Mouse (Mus musculus) limb, embryonic 14.5 days (tissue): ENCODE measurements at regions not wholly inside any gene's neighbourhood (a gene's known extent, or its start where the extent isn't known, plus 50 kb on each side); places are given as distances from the start of the nearest gene placed in this dataset.

Experiments
- ATAC-seq: fragments of 200-750 bp; cut with Nextera tagmentation; 2 replicates; pipeline ENCODE4 v1.8.0; 2017; ENCODE audit warnings: low read depth, moderate number of reproducible peaks, moderate TSS enrichment; ENCODE audit not compliant: low FRiP score
- DNase-seq: peaks from one replicate; pipeline ENCODE4 v3.0.0-alpha.2; 2015; ENCODE audit warnings: low spot score
- H3K27ac ChIP-seq: fragments of 300-500 bp; sonication (generic); replicated peaks from 2 replicates; pipeline ENCODE4 v1.5.1; 2014; ENCODE audit warnings: low read depth, mild to moderate bottlenecking, low read length, moderate library complexity, mixed read lengths
- H3K27me3 ChIP-seq: fragments of 300-500 bp; sonication (generic); 2 replicates; pipeline ENCODE4 v1.6.1; 2014; ENCODE audit warnings: low read length, mixed read lengths; ENCODE audit not compliant: control insufficient read depth, insufficient read depth
- H3K36me3 ChIP-seq: fragments of 300-500 bp; sonication (generic); 2 replicates; pipeline ENCODE4 v1.6.1; 2014; ENCODE audit warnings: mild to moderate bottlenecking, low read length, moderate library complexity, mixed read lengths; ENCODE audit not compliant: control insufficient read depth, insufficient read depth
- H3K4me1 ChIP-seq: fragments of 300-500 bp; sonication (generic); 2 replicates; pipeline ENCODE4 v1.6.1; 2014; ENCODE audit warnings: antibody characterized with exemption, low read length, mixed read lengths; ENCODE audit not compliant: control insufficient read depth, insufficient read depth
- H3K4me2 ChIP-seq: fragments of 300-500 bp; sonication (generic); replicated peaks from 2 replicates; pipeline ENCODE4 v1.6.1; 2014; ENCODE audit warnings: low read depth, mild to moderate bottlenecking, low read length, moderate library complexity; ENCODE audit not compliant: severe bottlenecking
- H3K4me3 ChIP-seq: fragments of 300-500 bp; sonication (generic); replicated peaks from 2 replicates; pipeline ENCODE4 v1.5.1; 2014; ENCODE audit warnings: low read length
- H3K9ac ChIP-seq: fragments of 300-500 bp; sonication (generic); 2 replicates; pipeline ENCODE4 v1.6.1; 2014; ENCODE audit warnings: mild to moderate bottlenecking, low read depth, low read length, moderate library complexity; ENCODE audit not compliant: severe bottlenecking
- H3K9me3 ChIP-seq: fragments of 300-500 bp; sonication (generic); 2 replicates; pipeline ENCODE4 v1.6.1; 2016; ENCODE audit warnings: low read length; ENCODE audit not compliant: control insufficient read depth
- POLR2A ChIP-seq: fragments of 200-500 bp; IDR thresholded peaks from 2 replicates; pipeline ENCODE4 v1.8.0; 2012; ENCODE audit warnings: inconsistent platforms, mild to moderate bottlenecking, moderate library complexity, borderline replicate concordance; ENCODE audit not compliant: insufficient read depth, insufficient read length; ENCODE audit errors: extremely low read depth
- WGBS: fragments of 180-500 bp; shearing (Covaris S2); extraction: QIAGEN DNeasy Blood & Tissue Kit; methylation state at CpG from one replicate; pipeline ENCODE4 v1.1.7; 2014; 5-methylcytosine and 5-hydroxymethylcytosine counted together

DNA sequence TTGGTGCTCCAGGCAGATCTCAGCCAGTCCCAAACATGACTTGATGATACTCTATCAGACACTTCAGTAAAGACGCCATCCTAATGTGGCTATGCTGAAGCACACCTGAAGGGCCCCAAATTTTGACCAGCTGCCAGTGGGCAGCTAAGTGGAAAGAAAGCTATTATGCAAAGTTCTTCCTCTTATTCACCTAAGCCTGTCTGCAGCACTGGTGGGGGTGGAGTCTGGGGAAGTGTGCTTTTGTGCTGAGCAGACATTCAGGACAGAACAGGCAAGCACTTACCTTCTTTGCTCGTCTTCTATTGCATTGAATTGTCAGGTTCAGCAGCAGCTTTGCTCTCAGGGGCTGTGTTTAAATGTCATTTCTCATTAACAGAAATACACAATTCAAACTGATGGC is 200.7 kb downstream of the Pla2g4a start:
- TF ChIP-seq POLR2A: no peak
- WGBS: 65% methylated on average over 2 of the region's 2 CpGs
- Histone ChIP-seq H3K4me2 (no peak overlapping the region), H3K36me3 (no peaks in the 10 kb centered on the region), H3K27ac (no peak overlapping the region), H3K4me1 (no peaks in the 10 kb centered on the region), H3K27me3 (no peaks in the 10 kb centered on the region), H3K4me3 (no peak overlapping the region), H3K9ac (no peak overlapping the region), H3K9me3 (no peaks in the 10 kb centered on the region)
- no peak for ATAC-seq
- DNase-seq: no peak

DNA sequence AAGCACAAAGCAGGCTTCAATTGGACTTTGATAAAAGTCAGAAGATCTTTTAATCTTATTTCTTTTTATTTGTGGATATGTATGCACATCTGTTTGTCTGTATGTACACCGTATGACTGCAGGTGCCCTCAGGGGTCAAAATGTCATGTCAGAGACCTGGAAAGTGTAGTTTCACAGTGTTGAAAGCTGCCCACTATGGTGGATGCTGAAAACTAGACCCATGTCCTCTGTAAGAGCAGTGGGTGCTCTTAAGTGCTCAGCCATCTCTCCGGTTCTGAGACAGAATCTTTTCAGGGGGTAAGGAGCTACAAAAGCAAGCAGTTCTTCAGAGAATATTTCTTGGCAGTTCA is 202.3 kb downstream of the Pla2g4a start:
- H3K9ac ChIP-seq: no peak overlapping the region

DNA sequence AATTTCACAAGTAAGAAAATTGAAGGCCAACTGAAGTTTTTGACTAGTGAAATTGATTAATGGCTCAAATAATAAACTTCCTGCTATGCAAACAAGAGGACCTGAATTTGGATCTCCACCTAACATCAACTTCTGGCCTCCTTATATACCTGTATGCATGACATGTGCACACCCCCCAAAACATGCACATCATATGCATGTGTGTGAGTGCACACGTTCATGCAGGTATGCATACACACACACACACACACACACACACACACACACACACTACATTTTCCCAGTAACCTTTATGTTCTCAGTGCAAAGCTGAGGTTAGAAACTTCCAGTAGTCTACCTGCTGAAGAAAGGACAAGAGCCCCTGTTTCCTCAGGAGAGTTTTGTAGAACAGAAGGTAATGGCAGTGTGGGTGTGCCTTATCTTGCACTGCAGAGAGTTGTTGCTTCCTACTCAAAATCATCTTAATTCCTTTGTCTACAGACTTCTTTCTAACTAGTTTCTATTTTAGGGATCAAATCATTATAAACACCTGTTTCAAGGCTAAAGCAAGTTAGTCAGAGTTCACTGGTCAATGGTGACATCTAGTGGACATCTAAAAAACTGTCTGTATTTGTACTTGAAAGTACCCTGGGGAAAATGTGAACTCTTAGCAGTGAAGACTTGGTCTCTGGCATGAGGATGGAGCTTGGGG is 202.9 kb downstream of the Pla2g4a start:
- H3K27ac ChIP-seq: no peak overlapping the region
- WGBS: 69% methylated on average over 1 of the region's 1 CpGs
- no peak for TF ChIP-seq POLR2A
- no peak overlapping the region for H3K4me2 ChIP-seq
- H3K36me3 ChIP-seq: no peaks in the 10 kb centered on the region
- no peak overlapping the region for H3K9ac ChIP-seq
- DNase-seq (peak; percentile 85), ATAC-seq (no peak)
- H3K4me1 ChIP-seq: no peaks in the 10 kb centered on the region
- H3K4me3 ChIP-seq: no peak overlapping the region
- no peaks in the 10 kb centered on the region for H3K27me3 ChIP-seq
- H3K9me3 ChIP-seq: no peaks in the 10 kb centered on the region

More for the DNA sequence above, 202.3 kb downstream of the Pla2g4a start:
- Histone ChIP-seq H3K27me3 (no peaks in the 10 kb centered on the region), H3K9me3 (no peaks in the 10 kb centered on the region), H3K4me3 (no peak overlapping the region), H3K36me3 (no peaks in the 10 kb centered on the region), H3K27ac (no peak overlapping the region), H3K4me2 (no peak overlapping the region), H3K4me1 (no peaks in the 10 kb centered on the region)
- ATAC-seq: no peak
- WGBS: 77% methylated on average over 2 of the region's 2 CpGs
- no peak for DNase-seq
- TF ChIP-seq POLR2A: no peak

DNA sequence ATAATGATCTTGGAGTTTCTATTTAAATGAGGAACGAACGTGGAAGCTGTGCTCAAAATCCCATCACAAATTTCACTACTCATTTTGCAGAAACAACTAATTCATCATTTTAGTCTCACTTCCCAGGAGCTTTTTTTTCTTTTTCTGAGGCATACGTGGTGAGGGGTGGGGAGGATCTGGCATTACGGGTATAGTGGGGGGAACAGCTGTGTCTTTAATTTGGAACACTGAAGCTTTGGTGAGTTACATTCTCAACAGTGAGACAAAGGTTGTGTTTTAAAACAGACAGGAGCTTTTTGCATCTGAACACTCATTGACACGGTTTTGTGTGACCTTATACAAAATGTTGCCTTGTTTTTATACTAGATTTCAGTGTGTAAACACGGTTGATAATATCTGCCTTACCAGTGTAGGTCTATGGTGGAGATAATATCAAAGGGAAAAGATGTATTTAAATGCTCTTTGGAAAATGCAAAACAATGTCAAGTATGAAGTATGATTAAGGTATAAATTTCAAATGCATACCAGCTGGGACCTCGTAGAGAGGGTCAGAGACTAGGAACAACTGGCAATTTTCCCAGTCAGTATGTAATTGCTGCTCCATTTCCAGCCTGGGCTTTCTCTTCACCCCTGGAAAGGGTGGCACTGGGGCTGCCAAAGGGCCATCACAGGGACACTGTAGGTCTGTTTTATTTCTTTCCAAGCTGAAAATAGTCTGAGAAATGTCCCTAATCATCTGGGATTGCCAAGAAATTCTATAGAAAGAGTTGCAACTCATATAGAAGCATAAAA is 207.6 kb downstream of the Pla2g4a start:
- H3K27ac ChIP-seq: no peak overlapping the region
- WGBS: 54% methylated on average over 7 of the region's 7 CpGs
- H3K36me3 ChIP-seq: no peaks in the 10 kb centered on the region
- TF ChIP-seq POLR2A: no peak
- no peak overlapping the region for H3K4me2 ChIP-seq
- peak; percentile 68 for DNase-seq
- no peak overlapping the region for H3K4me3 ChIP-seq
- no peaks in the 10 kb centered on the region for H3K4me1 ChIP-seq
- H3K27me3 ChIP-seq: no peaks in the 10 kb centered on the region
- ATAC-seq: peak; percentile 78
- no peak overlapping the region for H3K9ac ChIP-seq
- no peaks in the 10 kb centered on the region for H3K9me3 ChIP-seq

DNA sequence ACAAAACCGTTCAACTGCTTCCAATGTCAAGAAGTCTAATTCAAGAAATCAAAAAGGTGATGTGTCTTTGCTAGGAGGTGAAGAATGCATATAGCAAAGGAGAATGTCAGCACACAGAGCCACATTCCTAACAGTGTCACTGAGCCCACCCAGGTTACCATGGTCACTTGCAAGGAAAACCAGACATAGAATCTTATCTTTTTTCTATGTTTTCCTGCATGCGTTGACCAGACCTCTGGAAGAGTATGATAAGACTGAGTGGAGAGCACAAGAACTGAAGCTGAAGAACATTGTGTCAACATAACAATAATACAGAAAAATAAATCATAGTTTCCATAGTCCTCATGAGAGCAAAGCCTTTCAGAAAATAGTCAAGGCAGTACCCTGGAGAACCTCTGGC is 211.7 kb downstream of the Pla2g4a start:
- 89% methylated on average over 2 of the region's 2 CpGs for WGBS
- no peaks in the 10 kb centered on the region for H3K27me3 ChIP-seq
- no peak for TF ChIP-seq POLR2A

More for the DNA sequence above, 211.7 kb downstream of the Pla2g4a start:
- Histone ChIP-seq H3K27ac (no peak overlapping the region), H3K9me3 (no peaks in the 10 kb centered on the region), H3K9ac (no peak overlapping the region), H3K4me2 (no peak overlapping the region), H3K4me1 (no peaks in the 10 kb centered on the region), H3K36me3 (no peaks in the 10 kb centered on the region), H3K4me3 (no peak overlapping the region)
- ATAC-seq (no peak), DNase-seq (no peak)
